Mouse (Mus musculus): ENCODE data around the gene Sipa1l3. TPM values are rescaled to one million over a fixed set of nuclear protein-coding genes. Genes with fewer than 3 reads are reported as not detected.

The Sipa1l3 gene
- polyA plus RNA-seq, 1 experiment from 2014 or later, result 17.6 TPM

GRCm38 (mm10) chr7:29313572-29314261 lies 204.7 kb downstream of the Sipa1l3 start:
- Histone ChIP-seq H3K27me3 (ENCODE audit: control insufficient read depth, insufficient read depth, low read length) (no peaks in the 10 kb centered on the region), H3K36me3 (ENCODE audit: control insufficient read depth, insufficient read depth, low read length) (peaks cover 49% of the 10 kb centered on the region), H3K4me2 (ENCODE audit: low read length) (peak overlapping the region; percentile 46), H3K4me3 (replicated peaks; ENCODE audit: low read depth, low read length) (0 out of 2 replicates have a peak overlapping the region, but pooled peaks have one; percentile 2), H3K4me1 (ENCODE audit: control insufficient read depth, insufficient read depth, low read length) (peaks cover 83% of the 10 kb centered on the region), H3K9me3 (ENCODE audit: control insufficient read depth, low read length) (no peaks in the 10 kb centered on the region), H3K9ac (replicated peaks; ENCODE audit: low read length) (no peak overlapping the region), H3K27ac (replicated peaks; ENCODE audit: low read depth, low read length) (peak overlapping the region; percentile 61; the same call in 1 of the 2 replicates)
- 52% methylated on average over 9 of the region's 9 CpGs for WGBS
- ATAC-seq (ENCODE audit: low FRiP score, low TSS enrichment) (no peak), DNase-seq (no peak)

- Histone ChIP-seq H3K9me3 (ENCODE audit: control insufficient read depth, low read length) (no peaks in the 10 kb centered on the region), H3K4me1 (ENCODE audit: control insufficient read depth, insufficient read depth, low read length) (peaks cover 76% of the 10 kb centered on the region), H3K27ac (replicated peaks; ENCODE audit: low read depth, low read length) (peak overlapping the region; percentile 61), H3K4me2 (ENCODE audit: low read length) (peak overlapping the region; percentile 46), H3K9ac (replicated peaks; ENCODE audit: low read length) (peak overlapping the region; percentile 26), H3K36me3 (ENCODE audit: control insufficient read depth, insufficient read depth, low read length) (peaks cover 49% of the 10 kb centered on the region), H3K4me3 (replicated peaks; ENCODE audit: low read depth, low read length) (peak overlapping the region; percentile 12; the same call in 1 of the 2 replicates), H3K27me3 (ENCODE audit: control insufficient read depth, insufficient read depth, low read length) (no peaks in the 10 kb centered on the region)
- ATAC-seq (ENCODE audit: low FRiP score, low TSS enrichment) (no peak), DNase-seq (peak; percentile 76)
- 22% methylated on average over 9 of the region's 9 CpGs for WGBS
Measured at GRCm38 (mm10) chr7:29313051-29313450, 205.4 kb downstream of the Sipa1l3 start.

DNA sequence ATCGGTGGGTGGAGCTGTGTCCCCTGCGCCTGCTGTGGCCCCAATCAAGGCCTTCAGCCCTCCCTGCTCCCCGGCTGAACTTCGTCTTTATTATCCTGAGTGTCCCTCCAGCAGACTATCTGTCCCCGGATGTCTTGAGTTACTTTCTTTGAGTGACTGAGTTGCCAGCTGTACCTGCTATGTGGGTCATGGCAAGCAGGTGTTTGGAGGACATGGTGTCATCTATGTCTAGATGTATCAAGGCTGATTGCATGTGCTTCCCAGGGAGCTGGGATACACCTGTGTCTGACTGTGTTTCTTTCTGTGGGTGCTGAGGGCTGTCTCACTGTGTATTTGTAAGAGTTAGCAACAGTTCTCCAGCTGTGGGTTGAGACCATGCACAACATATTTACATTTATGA lies 208.7 kb downstream of the Sipa1l3 start:
- Histone ChIP-seq H3K9ac (replicated peaks; ENCODE audit: low read length) (peak overlapping the region; percentile 75), H3K27ac (replicated peaks; ENCODE audit: low read depth, low read length) (peak overlapping the region; percentile 76), H3K4me2 (ENCODE audit: low read length) (peak overlapping the region; percentile 82), H3K27me3 (ENCODE audit: control insufficient read depth, insufficient read depth, low read length) (no peaks in the 10 kb centered on the region), H3K36me3 (ENCODE audit: control insufficient read depth, insufficient read depth, low read length) (peaks cover 36% of the 10 kb centered on the region), H3K4me3 (replicated peaks; ENCODE audit: low read depth, low read length) (peak overlapping the region; percentile 84), H3K9me3 (ENCODE audit: control insufficient read depth, low read length) (no peaks in the 10 kb centered on the region), H3K4me1 (ENCODE audit: control insufficient read depth, insufficient read depth, low read length) (peaks cover 68% of the 10 kb centered on the region)
- ATAC-seq (ENCODE audit: low FRiP score, low TSS enrichment) (no peak), DNase-seq (no peak)
- 14% methylated on average over 5 of the region's 5 CpGs for WGBS

DNA sequence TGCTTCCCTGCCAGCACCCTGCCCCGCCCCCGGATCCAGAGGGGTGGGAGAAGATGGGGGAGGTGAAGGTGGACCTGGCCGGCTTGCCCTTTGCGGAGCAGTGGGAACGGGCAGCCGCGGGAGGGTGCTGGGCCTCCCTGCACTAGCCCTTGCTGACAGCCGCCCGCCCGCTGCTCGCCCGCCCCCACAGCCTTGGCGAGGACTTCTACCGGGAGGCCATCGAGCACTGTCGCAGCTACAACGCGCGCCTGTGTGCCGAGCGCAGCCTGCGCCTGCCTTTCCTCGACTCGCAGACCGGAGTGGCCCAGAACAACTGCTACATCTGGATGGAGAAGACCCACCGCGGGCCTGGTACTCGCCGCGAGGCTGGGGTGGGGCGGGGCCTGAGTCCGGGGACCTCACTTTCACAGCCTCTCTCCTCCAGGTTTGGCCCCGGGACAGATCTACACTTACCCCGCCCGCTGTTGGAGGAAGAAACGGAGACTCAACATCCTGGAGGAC lies 209.2 kb downstream of the Sipa1l3 start:
- H3K27me3 ChIP-seq (ENCODE audit: control insufficient read depth, insufficient read depth, low read length), result no peaks in the 10 kb centered on the region
- DNase-seq (peak; percentile 67), ATAC-seq (ENCODE audit: low FRiP score, low TSS enrichment) (no peak)
- peak overlapping the region; percentile 76 for H3K27ac ChIP-seq (replicated peaks; ENCODE audit: low read depth, low read length)
- peaks cover 33% of the 10 kb centered on the region for H3K36me3 ChIP-seq (ENCODE audit: control insufficient read depth, insufficient read depth, low read length)
- WGBS, result 2% methylated on average over 36 of the region's 36 CpGs
- H3K9ac ChIP-seq (replicated peaks; ENCODE audit: low read length), result peak overlapping the region; percentile 75
- H3K4me2 ChIP-seq (ENCODE audit: low read length), result peak overlapping the region; percentile 82
- no peaks in the 10 kb centered on the region for H3K9me3 ChIP-seq (ENCODE audit: control insufficient read depth, low read length)
- peak overlapping the region; percentile 84 for H3K4me3 ChIP-seq (replicated peaks; ENCODE audit: low read depth, low read length)
- peaks cover 64% of the 10 kb centered on the region for H3K4me1 ChIP-seq (ENCODE audit: control insufficient read depth, insufficient read depth, low read length)

GRCm38 (mm10) chr7:29307350-29308104 lies 210.9 kb downstream of the Sipa1l3 start:
- Histone ChIP-seq H3K27ac (replicated peaks; ENCODE audit: low read depth, low read length) (peak overlapping the region; percentile 76), H3K4me2 (ENCODE audit: low read length) (peak overlapping the region; percentile 82), H3K9me3 (ENCODE audit: control insufficient read depth, low read length) (no peaks in the 10 kb centered on the region), H3K36me3 (ENCODE audit: control insufficient read depth, insufficient read depth, low read length) (peaks cover 22% of the 10 kb centered on the region), H3K27me3 (ENCODE audit: control insufficient read depth, insufficient read depth, low read length) (no peaks in the 10 kb centered on the region), H3K9ac (replicated peaks; ENCODE audit: low read length) (peak overlapping the region; percentile 75), H3K4me1 (ENCODE audit: control insufficient read depth, insufficient read depth, low read length) (peaks cover 51% of the 10 kb centered on the region), H3K4me3 (replicated peaks; ENCODE audit: low read depth, low read length) (peak overlapping the region; percentile 84)
- DNase-seq (peak; percentile 96), ATAC-seq (ENCODE audit: low FRiP score, low TSS enrichment) (peak; percentile 81)
- WGBS, result under 1% methylated on average over 42 of the region's 42 CpGs

- H3K36me3 ChIP-seq (ENCODE audit: control insufficient read depth, insufficient read depth, low read length), result peaks cover 13% of the 10 kb centered on the region
- peak overlapping the region; percentile 82 for H3K4me2 ChIP-seq (ENCODE audit: low read length)
- DNase-seq, result peak; percentile 93
- no peak for ATAC-seq (ENCODE audit: low FRiP score, low TSS enrichment)
- no peaks in the 10 kb centered on the region for H3K27me3 ChIP-seq (ENCODE audit: control insufficient read depth, insufficient read depth, low read length)
- 0 out of 2 replicates have a peak overlapping the region, but pooled peaks have one; percentile 84 for H3K9ac ChIP-seq (replicated peaks; ENCODE audit: low read length)
- H3K4me1 ChIP-seq (ENCODE audit: control insufficient read depth, insufficient read depth, low read length), result peaks cover 50% of the 10 kb centered on the region
- no peaks in the 10 kb centered on the region for H3K9me3 ChIP-seq (ENCODE audit: control insufficient read depth, low read length)
- peak overlapping the region; percentile 93 for H3K27ac ChIP-seq (replicated peaks; ENCODE audit: low read depth, low read length)
- WGBS, result 13% methylated on average over 7 of the region's 7 CpGs
- peak overlapping the region; percentile 84 for H3K4me3 ChIP-seq (replicated peaks; ENCODE audit: low read depth, low read length)
Measured at GRCm38 (mm10) chr7:29306619-29307018, 211.8 kb downstream of the Sipa1l3 start.

GRCm38 (mm10) chr7:29306108-29306507 lies 212.3 kb downstream of the Sipa1l3 start:
- peak overlapping the region; percentile 84 for H3K4me3 ChIP-seq (replicated peaks; ENCODE audit: low read depth, low read length)
- WGBS, result 14% methylated on average over 7 of the region's 7 CpGs
- no peak for ATAC-seq (ENCODE audit: low FRiP score, low TSS enrichment)
- DNase-seq, result no peak
- no peaks in the 10 kb centered on the region for H3K9me3 ChIP-seq (ENCODE audit: control insufficient read depth, low read length)
- peak overlapping the region; percentile 93 for H3K27ac ChIP-seq (replicated peaks; ENCODE audit: low read depth, low read length)
- H3K4me1 ChIP-seq (ENCODE audit: control insufficient read depth, insufficient read depth, low read length), result peaks cover 52% of the 10 kb centered on the region
- H3K4me2 ChIP-seq (ENCODE audit: low read length), result peak overlapping the region; percentile 82
- no peaks in the 10 kb centered on the region for H3K27me3 ChIP-seq (ENCODE audit: control insufficient read depth, insufficient read depth, low read length)
- peak overlapping the region; percentile 84 for H3K9ac ChIP-seq (replicated peaks; ENCODE audit: low read length)
- H3K36me3 ChIP-seq (ENCODE audit: control insufficient read depth, insufficient read depth, low read length), result peaks cover 8% of the 10 kb centered on the region

- peak overlapping the region; percentile 93 for H3K27ac ChIP-seq (replicated peaks; ENCODE audit: low read depth, low read length)
- peaks cover 1% of the 10 kb centered on the region; the same call in 1 of the 2 replicates for H3K36me3 ChIP-seq (ENCODE audit: control insufficient read depth, insufficient read depth, low read length)
- DNase-seq (peak; percentile 61), ATAC-seq (ENCODE audit: low FRiP score, low TSS enrichment) (no peak; the same call in 1 of the 2 replicates)
- no peaks in the 10 kb centered on the region for H3K27me3 ChIP-seq (ENCODE audit: control insufficient read depth, insufficient read depth, low read length)
- H3K9me3 ChIP-seq (ENCODE audit: control insufficient read depth, low read length), result no peaks in the 10 kb centered on the region
- H3K9ac ChIP-seq (replicated peaks; ENCODE audit: low read length), result peak overlapping the region; percentile 84
- peak overlapping the region; percentile 84 for H3K4me3 ChIP-seq (replicated peaks; ENCODE audit: low read depth, low read length)
- H3K4me2 ChIP-seq (ENCODE audit: low read length), result peak overlapping the region; percentile 82
- 12% methylated on average over 9 of the region's 9 CpGs for WGBS
- peaks cover 49% of the 10 kb centered on the region for H3K4me1 ChIP-seq (ENCODE audit: control insufficient read depth, insufficient read depth, low read length)
Measured at GRCm38 (mm10) chr7:29305263-29305988, 213.0 kb downstream of the Sipa1l3 start.

All from midbrain, embryonic 14.5 days (tissue).